Mouse (Mus musculus) hindbrain, postnatal 0 days (tissue): ENCODE data around the gene Sbno2. TPM values are rescaled to one million over a fixed set of nuclear protein-coding genes. Genes with fewer than 3 reads are reported as not detected.

Source experiments
- ATAC-seq: fragments of 200-750 bp; cut with Nextera tagmentation; 2 replicates; pipeline ENCODE4 v1.8.0; 2017; ENCODE audit warnings: mild to moderate bottlenecking, moderate TSS enrichment, moderate library complexity
- DNase-seq: peaks from one replicate; pipeline ENCODE4 v3.0.0-alpha.2; 2015; ENCODE audit warnings: low spot score
- H3K27ac ChIP-seq: fragments of 300-500 bp; sonication (generic); 2 replicates; pipeline ENCODE4 v1.5.1; 2014; ENCODE audit warnings: mild to moderate bottlenecking
- H3K27me3 ChIP-seq: fragments of 300-500 bp; sonication (generic); 2 replicates; pipeline ENCODE4 v1.6.1; 2014; ENCODE audit warnings: low read length, mixed read lengths; ENCODE audit not compliant: insufficient read depth
- H3K36me3 ChIP-seq: fragments of 300-500 bp; sonication (generic); 2 replicates; pipeline ENCODE4 v1.6.1; 2014; ENCODE audit warnings: low read length, mixed read lengths; ENCODE audit not compliant: insufficient read depth
- H3K4me1 ChIP-seq: fragments of 300-500 bp; sonication (generic); 2 replicates; pipeline ENCODE4 v1.6.1; 2014; ENCODE audit warnings: antibody characterized with exemption, low read length, mixed read lengths; ENCODE audit not compliant: insufficient read depth
- H3K4me2 ChIP-seq: fragments of 300-500 bp; sonication (generic); 2 replicates; pipeline ENCODE4 v1.6.1; 2014; ENCODE audit warnings: low read depth, mild to moderate bottlenecking, low read length, moderate library complexity, mixed read lengths
- H3K4me3 ChIP-seq: fragments of 300-500 bp; sonication (generic); 2 replicates; pipeline ENCODE4 v1.5.1; 2014; ENCODE audit warnings: low read length
- H3K9ac ChIP-seq: fragments of 300-500 bp; sonication (generic); replicated peaks from 2 replicates; pipeline ENCODE4 v1.6.1; 2014; ENCODE audit warnings: mild to moderate bottlenecking, low read length, moderate library complexity, mixed read lengths
- H3K9me3 ChIP-seq: fragments of 300-500 bp; sonication (generic); 2 replicates; pipeline ENCODE4 v1.6.1; 2016; ENCODE audit warnings: low read length, mixed read lengths
- CTCF ChIP-seq: IDR thresholded peaks from 2 replicates; pipeline ENCODE4 v1.5.1; 2016; ENCODE audit warnings: antibody characterized with exemption, control low read depth, low read depth
- WGBS: fragments of 180-500 bp; shearing (Covaris S2); extraction: QIAGEN DNeasy Blood & Tissue Kit; methylation state at CpG from one replicate; pipeline ENCODE4 v1.1.7; 2014; 5-methylcytosine and 5-hydroxymethylcytosine counted together
- polyA plus RNA-seq: library from polyadenylated mRNA; unstranded; fragments of >200 nt; fragmentation: Nextera tagmentation; extraction: Ambion mirVana; gene quantifications from 2 replicates; pipeline ENCODE4 v1.2.1, GENCODE M21; 2015
- total RNA-seq: library from RNA; depleted of rRNA; stranded (reverse); fragments of >200 nt; gene quantifications from 2 replicates; pipeline ENCODE4 v1.2.3, GENCODE M21; 2014

Sbno2 gene
- total and polyA plus RNA-seq, 2 experiments from 2014 or later = 6.9 to 23.7 TPM

DNA sequence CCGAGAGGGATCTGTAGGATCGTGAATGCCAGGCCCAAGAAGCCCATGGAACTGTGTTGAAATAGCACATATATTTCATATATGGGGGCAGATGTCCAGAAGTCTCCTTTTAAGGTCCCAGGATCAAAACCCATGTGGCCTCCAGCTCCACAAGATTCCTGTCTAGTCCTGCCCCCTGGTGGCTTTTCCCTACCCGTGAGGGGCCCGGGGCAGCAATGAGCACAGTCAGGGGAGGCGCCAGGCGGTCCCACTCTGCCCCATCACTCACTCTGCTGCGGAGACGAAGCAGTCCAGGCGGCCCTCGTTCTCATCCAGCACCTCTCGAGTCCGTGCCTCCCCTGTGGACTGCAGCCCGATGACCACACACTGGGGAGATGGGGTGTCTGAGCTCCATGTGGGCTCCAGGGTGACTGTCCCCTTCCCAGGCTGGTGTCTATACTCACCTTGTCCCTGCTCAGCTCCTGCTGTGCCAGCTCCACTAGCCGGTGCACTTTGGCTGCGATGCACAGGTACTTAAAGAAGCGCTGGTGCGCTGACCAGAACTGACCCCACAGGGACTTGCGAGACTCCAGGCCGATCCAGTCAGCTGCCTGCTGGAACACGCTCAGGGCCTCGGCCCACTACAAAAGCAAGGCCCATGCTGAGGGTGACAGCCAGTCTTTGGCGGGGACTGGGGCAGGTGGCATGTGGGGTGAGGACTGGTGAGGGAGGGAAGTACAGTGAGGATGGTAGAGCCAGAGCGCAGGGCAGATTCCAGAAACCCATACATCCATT lies 41.3 kb downstream of the Sbno2 start:
- TF ChIP-seq CTCF = no peak
- Histone ChIP-seq H3K27ac (peak overlapping the region; percentile 23; the same call in 1 of the 2 replicates), H3K9ac (no peak overlapping the region), H3K27me3 (no peaks in the 10 kb centered on the region), H3K4me1 (no peaks in the 10 kb centered on the region), H3K4me3 (no peak overlapping the region), H3K4me2 (no peak overlapping the region), H3K36me3 (peaks cover 26% of the 10 kb centered on the region; the same call in 1 of the 2 replicates), H3K9me3 (no peaks in the 10 kb centered on the region)
- no peak for ATAC-seq
- WGBS = 80% methylated on average over 23 of the region's 23 CpGs
- no peak for DNase-seq

DNA sequence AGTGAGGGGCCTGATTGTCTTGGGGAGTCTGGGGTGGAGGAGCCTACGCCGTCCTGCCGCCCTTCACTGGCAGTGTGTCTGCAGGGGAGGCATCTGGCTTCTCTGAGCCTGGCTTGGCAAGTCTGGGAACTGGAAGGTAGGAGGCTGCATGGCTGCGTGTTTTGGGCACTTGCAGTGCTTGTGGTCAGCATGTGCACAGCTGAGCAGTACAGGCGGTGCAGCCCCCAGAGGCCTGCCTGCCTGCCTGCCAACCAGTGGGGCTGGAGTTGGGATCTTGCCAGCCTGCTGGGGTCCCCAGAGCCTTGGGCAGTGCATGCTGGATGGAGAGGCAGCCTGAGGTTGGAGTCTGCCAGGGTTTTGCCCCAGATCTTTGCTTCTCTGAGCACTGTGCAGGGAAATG lies 42.3 kb downstream of the Sbno2 start:
- no peak for TF ChIP-seq CTCF
- DNase-seq (peak; percentile 62), ATAC-seq (peak; percentile 55)
- Histone ChIP-seq H3K27ac (peak overlapping the region; percentile 23; the same call in 1 of the 2 replicates), H3K4me1 (no peaks in the 10 kb centered on the region), H3K36me3 (peaks cover 28% of the 10 kb centered on the region; the same call in 1 of the 2 replicates), H3K9ac (no peak overlapping the region), H3K27me3 (no peaks in the 10 kb centered on the region), H3K4me3 (no peak overlapping the region), H3K9me3 (no peaks in the 10 kb centered on the region), H3K4me2 (no peak overlapping the region)
- 40% methylated on average over 5 of the region's 5 CpGs for WGBS

DNA sequence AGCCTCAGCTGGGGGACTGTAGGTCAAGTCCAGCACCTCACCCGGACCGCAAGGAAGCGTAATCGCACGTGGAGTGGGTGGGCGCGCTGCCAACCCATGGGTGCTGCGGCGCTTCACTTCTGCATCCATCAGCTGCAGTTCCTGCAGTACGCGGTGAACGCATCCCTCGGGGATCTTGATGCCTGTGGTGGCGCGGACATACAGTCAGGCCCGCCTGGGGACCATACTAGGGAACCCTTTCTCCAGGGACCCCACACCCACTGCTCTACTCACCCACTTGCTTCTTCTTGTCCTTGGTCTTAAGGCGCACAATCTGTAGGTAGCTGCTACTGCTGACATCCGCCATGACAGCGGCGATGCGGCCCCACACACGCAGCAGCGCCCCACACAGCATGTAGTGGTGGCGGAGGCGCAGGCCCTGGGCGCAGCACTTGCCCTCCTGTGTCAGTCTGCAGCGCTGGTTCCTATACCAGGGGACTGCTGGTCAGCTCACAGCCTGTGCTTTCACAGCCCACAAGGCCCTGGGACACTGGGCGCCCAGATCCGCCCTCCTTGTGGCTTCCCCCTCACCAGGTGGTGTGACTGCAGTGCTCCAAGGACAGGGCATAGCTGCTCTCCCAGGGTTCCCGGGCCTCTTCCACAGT lies 47.6 kb downstream of the Sbno2 start:
- no peaks in the 10 kb centered on the region for H3K27me3 ChIP-seq
- H3K27ac ChIP-seq = no peak overlapping the region
- H3K9ac ChIP-seq = no peak overlapping the region
- no peak overlapping the region for H3K4me3 ChIP-seq
- peaks cover 28% of the 10 kb centered on the region for H3K36me3 ChIP-seq
- no peak for DNase-seq
- 81% methylated on average over 30 of the region's 30 CpGs for WGBS
- ATAC-seq = no peak
- no peaks in the 10 kb centered on the region for H3K9me3 ChIP-seq
- H3K4me1 ChIP-seq = peaks cover 8% of the 10 kb centered on the region
- TF ChIP-seq CTCF = no peak
- H3K4me2 ChIP-seq = no peak overlapping the region

DNA sequence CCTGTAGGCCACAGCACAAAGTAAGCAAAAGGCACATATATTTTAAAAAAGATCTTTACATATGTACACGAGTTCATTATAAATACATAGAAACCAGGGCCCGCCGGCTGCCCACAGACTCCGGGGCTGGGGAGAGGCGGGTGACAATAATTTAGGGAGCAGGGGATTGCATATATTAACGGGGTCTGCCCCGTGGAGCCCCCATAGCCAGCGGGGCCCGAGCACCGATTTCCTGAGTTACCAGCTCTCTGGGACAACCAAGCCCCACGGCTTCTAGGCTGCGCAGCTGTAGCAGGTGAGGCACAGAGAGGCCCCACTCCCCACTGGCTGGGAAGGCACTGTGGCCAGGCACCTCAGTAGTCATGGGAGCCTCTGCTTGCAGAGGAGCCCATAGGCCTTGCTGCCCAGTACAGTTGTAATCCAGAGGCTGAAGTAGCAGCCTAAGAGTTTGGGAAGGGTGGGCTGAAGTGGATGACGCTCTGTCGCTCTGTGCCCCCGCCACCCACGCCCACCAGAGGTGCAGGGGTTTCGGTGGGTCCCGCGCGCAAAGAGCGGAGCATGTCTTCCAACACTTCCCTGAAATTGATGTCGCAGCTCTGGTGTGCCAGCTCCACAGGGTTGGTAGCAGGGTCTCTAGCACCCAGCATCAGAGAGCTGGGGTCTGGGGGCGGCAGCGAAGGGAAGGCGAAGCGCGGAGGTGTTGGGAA lies 48.2 kb downstream of the Sbno2 start:
- TF ChIP-seq CTCF = no peak
- 92% methylated on average over 27 of the region's 27 CpGs for WGBS
- H3K4me1 ChIP-seq = peaks cover 8% of the 10 kb centered on the region
- no peaks in the 10 kb centered on the region for H3K9me3 ChIP-seq
- H3K27ac ChIP-seq = no peak overlapping the region
- peaks cover 26% of the 10 kb centered on the region for H3K36me3 ChIP-seq
- no peak overlapping the region for H3K4me3 ChIP-seq
- no peak overlapping the region for H3K4me2 ChIP-seq
- ATAC-seq (no peak), DNase-seq (no peak)
- H3K27me3 ChIP-seq = no peaks in the 10 kb centered on the region
- 0 out of 2 replicates have a peak overlapping the region, but pooled peaks have one; percentile 3 for H3K9ac ChIP-seq

DNA sequence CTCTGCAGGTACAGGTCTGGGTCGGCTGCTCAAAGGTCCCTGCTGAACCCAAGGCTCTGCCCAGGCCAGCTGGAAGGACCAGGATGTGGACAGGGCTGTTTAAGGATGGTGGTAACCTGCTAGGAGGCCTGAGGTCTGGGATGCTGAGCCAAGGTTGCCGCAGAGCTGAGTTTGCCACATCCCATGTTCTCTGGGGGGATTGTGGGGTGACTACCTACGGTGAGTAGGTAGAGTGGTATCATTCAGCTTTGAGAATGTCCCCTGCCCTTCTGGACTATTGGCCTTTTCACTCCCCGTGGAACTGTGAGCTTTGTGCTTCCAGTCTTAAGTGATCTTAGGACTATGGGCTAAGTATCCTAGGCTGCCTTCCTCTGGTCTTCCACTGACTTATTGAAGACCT lies 48.9 kb downstream of the Sbno2 start:
- Histone ChIP-seq H3K4me3 (no peak overlapping the region), H3K4me1 (peaks cover 8% of the 10 kb centered on the region), H3K9me3 (no peaks in the 10 kb centered on the region), H3K9ac (0 out of 2 replicates have a peak overlapping the region, but pooled peaks have one; percentile 3), H3K4me2 (no peak overlapping the region), H3K27me3 (no peaks in the 10 kb centered on the region), H3K27ac (no peak overlapping the region), H3K36me3 (peaks cover 23% of the 10 kb centered on the region)
- ATAC-seq = no peak
- no peak for DNase-seq
- WGBS = 88% methylated on average over 4 of the region's 4 CpGs
- TF ChIP-seq CTCF = no peak

DNA sequence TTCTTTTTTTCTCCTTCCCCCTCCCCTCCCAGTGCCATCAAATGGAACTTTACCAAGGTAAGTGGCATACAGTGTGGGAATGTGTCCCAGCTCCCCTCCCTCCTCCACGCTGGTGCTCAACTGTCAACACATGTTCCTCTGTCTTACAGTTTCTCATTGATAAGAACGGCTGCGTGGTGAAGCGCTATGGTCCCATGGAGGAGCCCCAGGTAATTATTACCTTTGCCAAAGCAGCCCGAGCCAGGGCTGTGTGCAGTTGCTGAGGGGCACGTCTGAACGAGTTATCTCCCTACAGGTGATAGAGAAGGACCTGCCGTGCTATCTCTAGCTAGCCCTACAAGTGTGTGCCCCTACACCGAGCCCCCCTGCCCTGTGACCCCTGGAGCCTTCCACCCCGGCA lies 49.5 kb downstream of the Sbno2 start:
- TF ChIP-seq CTCF = no peak
- H3K4me1 ChIP-seq = peaks cover 8% of the 10 kb centered on the region
- no peak overlapping the region for H3K27ac ChIP-seq
- H3K4me2 ChIP-seq = peak overlapping the region; percentile 76; the same call in 1 of the 2 replicates
- WGBS = 87% methylated on average over 8 of the region's 10 CpGs
- peaks cover 20% of the 10 kb centered on the region for H3K36me3 ChIP-seq
- H3K27me3 ChIP-seq = no peaks in the 10 kb centered on the region
- DNase-seq (no peak), ATAC-seq (no peak)
- H3K4me3 ChIP-seq = no peak overlapping the region
- no peaks in the 10 kb centered on the region for H3K9me3 ChIP-seq
- no peak overlapping the region for H3K9ac ChIP-seq
